Mouse (Mus musculus) cerebellum, postnatal 14 days (tissue): Measurements from ENCODE around the gene Gsta2.
"Not testable (repeated sequence)": the region's sequence is repeated elsewhere in the genome, so short reads cannot be mapped to it uniquely, and the experiment has no call there.

Experiments
- DNase-seq, 2 experiments: peaks; one replicate each; pipeline ENCODE4 v3.0.0; 2021; ENCODE audit warnings: mixed read lengths in 2 of 2

The Gsta2 gene

DNA sequence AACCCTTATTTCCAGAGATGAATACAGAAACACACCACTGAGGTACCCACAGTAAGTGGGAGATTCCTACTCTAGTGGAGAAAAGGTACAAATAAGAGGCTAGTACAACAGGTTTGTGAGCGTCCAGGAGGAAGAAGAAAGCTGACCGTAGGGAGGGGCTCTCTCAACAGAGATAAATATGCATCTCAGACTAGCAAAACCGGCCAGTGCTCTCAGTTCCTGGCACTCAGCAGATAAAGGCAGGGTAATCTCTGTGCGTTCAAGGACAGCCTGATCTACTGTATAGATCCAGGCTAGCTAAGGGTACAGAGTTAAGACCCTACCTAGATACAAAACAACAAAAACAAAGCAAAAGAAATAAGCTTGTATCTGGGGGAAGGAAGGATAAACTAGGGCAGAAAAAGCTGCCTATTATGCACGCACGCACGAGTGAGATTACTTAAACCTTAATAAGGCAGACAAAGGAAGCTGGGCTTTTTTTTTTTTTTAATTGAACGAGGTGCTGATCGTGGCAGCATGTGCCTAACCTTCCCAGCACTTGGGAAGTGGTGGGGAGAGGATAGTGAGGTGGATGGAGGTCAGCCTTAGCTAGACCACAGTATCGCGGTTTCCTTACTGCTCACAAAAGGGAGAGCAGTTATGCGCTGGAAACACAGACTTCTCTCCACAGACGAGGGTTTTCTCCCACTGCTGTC lies 10.4 kb upstream of the Gsta2 start:
- no peak for DNase-seq

DNA sequence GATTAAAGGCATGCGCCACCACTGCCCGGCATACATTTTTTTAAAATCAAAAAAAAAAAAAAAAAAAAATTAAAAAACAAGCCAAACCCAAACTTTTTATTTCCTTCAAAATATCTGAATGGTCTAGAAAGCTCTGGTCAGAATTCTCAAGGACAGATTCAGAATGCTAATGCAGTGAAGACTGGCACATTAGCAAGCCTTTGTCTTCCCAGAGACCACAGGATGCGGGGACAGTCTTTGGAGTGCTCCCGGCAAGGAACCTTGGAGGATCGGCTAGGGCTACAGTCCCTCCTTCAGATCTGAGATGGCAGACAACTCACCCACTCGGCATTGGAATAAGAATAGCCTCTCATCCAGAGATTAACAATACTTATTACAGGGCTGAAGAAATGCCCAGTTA lies 9.1 kb upstream of the Gsta2 start:
- no peak for DNase-seq

- no peak for DNase-seq
Observed at GRCm38 (mm10) chr9:78363374-78363773, 7.8 kb upstream of the Gsta2 start.

DNA sequence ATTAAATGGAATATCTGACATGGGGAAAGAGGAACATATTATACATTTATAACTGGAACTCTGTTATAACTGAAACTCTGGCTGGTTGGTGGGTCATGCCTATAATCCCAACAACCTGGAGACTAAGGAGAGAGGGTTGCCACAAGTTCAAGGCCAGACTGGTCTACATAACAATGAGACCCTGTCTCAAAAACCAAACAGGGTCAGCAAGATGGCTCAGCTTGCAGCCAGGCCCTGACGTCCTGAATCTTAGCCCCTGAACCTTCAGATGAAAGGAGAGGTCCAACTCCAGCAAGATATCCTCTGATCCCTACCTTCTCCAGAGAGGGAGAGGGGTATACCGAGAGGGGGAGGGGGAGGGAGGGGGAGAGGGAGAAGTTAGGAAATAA lies 4.9 kb upstream of the Gsta2 start:
- DNase-seq: no peak

DNA sequence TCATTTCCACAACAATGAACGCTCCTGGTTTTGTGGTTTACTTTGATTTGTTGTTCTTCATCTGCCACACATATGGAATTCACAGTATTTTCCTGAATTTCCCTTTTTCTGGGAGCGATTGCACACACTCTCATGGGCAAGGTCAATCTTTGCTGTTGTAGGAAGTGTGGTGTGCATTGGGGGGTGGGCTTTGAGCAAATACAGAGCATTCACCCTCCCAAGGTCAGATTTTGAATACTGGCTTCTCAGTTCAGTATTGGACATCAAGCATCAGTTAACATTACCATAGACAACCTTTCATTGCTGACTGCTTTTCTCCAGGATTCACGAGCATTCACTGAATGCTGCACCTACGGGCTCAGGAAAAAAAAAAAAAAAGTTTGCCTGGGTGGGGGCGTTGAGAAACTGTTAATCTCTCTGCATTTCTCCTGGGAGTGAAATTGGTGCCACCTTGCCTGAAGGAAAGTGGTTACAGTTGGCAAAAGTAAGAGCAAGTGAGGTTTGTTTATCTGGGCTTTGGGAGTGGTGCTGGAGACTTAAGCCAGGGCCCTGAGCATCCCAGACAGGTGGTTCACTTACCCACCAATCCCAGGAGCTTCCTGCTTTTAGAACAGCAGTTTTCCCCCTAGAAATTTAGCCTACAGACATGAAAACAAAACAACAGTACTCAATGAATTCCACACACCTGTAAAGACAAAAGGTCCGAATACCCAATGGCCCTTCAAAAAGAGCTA lies 4.3 kb upstream of the Gsta2 start:
- DNase-seq: no peak

DNA sequence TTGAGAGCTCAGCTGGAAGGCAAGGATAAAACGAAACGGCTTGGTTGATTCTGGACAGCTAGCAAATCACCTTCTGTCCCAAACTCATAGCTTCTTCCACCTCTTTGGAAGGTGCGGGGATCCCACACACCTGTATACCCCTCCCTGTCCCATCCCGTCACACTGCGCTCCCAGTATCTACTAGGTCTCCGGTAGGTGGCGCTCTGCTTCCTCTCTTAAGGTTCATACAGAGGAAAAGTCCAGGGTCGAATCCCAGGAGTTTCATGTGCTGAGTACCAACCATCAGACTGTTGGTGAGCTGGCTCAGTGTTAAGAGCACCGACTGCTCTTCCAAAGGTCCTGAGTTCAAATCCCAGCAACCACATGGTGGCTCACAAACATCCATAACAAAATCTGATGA lies 2.5 kb upstream of the Gsta2 start:
- peak; percentile 67 to 85 for DNase-seq

- DNase-seq: no peak
Observed at GRCm38 (mm10) chr9:78354665-78355578, 666 bp downstream of the Gsta2 start.

GRCm38 (mm10) chr9:78351504-78352220 lies 3.9 kb downstream of the Gsta2 start:
- no peak for DNase-seq

DNA sequence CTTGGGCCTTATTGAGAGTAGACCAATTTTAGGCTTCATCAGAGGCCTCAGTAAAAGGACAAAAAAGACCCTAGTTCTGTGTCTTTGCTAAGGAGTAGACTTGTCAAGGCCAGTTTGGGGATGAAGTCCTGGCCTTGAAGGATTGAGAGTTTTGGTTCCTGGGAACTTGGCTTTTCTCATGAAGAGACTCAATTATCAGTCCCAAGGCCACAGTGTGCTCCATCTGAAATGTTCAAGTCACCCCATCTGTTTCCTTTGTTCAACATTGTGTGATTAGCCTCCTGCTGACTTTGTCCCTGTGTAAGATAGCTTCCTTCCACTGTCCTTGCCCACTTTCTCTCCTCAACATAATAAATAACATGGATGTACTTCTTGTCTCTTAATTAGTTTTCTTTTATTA lies 5.6 kb downstream of the Gsta2 start:
- not testable (repeated sequence) for DNase-seq

- not testable (repeated sequence) for DNase-seq
Observed at GRCm38 (mm10) chr9:78349141-78349540, 6.4 kb downstream of the Gsta2 start.

DNA sequence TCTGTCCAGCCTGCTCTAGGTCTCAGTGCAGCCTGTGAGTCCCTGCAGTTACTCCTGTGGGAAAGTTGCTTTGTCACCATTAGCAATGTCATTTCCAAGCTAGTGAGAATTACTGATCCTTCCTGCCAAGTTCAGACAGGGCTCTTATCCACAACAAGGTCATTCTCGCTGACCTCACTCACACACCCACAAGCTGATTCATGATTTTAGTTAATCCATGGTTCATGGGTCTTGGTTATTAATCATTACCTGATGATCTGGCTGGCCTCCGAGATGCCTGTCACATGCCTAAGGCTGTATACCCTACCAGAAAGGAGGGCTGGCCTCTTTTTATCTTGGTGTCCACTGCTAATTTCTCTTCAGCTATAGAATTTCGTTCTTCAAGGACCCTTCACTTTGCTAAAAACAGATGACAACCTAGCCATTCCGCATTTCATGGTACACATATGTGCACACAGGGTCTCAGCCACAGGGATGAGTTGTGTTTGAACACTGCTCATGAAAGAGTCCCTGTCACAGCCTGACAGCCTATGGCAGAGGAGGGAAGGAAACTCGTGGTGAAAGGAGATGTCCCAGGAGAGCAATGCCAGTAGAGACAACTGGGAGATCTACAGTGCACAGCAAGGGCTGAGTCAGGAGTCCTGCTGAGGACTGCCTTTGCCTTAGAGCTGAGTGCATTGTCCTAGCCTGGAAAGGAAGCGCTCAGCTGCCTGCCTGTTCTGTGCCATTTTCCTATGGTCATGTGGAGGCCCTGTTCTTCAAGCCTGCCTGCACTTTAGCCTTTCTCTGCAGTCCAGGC lies 7.2 kb downstream of the Gsta2 start:
- not testable (repeated sequence) for DNase-seq

GRCm38 (mm10) chr9:78347004-78347403 lies 8.6 kb downstream of the Gsta2 start:
- DNase-seq: no peak

DNA sequence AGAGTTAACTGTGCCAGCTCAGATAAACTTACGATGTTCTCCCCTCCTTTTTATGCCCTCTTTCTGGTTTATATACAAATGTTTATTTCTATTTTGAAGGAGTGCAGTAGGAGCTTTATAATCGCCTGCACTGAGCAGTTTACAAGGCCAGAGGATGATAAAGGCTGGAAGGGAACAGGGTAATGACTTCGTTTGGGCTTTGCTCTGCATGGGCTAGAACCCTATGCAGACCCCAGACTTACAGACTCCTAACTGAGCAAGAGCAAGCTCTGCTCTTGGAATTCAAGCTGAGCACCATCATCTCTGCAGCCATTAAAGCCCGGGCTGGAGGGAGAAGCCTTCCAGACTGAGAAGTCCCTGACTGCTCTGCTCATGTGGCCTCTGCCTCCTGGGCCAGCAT lies 10.4 kb downstream of the Gsta2 start:
- not testable (repeated sequence) for DNase-seq

- DNase-seq: not testable (repeated sequence)
Observed at GRCm38 (mm10) chr9:78343055-78343454, 12.5 kb downstream of the Gsta2 start.

DNA sequence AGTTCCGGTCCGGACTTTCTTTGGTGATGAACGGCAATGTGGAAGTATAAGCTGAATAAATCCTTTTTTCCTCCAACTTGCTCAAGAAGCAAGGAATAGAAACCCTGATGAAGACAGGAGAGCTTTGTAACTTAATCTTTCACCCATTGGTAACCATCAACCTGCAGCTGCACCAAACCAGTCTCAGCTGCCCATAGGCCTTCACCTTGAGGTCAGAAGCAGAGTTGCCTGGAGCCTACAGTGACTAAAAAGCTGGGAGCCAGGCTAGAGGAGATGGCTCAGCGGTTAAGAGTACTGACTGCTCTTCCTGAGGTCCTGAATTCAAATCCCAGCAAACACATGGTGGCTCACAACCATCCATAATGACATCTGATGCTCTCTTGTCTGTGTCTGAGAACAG lies 13.1 kb downstream of the Gsta2 start:
- not testable (repeated sequence) for DNase-seq

DNA sequence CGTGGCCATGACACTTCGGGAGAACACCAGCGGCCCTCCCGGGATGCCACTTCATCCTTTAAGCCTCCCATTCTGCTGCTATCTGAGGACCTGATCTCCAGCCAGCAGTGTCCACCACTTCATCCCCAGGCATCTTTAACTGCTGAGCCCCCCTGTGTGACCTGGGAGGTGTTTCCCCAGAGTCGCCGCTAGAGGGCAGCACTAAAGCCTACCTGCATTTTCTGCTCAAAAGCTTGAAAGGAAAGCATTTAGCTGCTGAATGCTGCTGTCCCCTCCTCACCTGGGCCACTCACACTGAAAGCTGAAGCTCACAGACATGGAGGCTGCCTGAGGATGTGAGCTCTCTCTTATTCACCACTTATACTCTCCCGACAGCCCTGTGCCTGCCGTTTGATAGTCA lies 15.3 kb downstream of the Gsta2 start:
- peak; percentile 60 to 68 for DNase-seq

GRCm38 (mm10) chr9:78337050-78337449 lies 18.5 kb downstream of the Gsta2 start:
- DNase-seq: not testable (repeated sequence)

GRCm38 (mm10) chr9:78327289-78327688 lies 28.3 kb downstream of the Gsta2 start, which contains the start of gene Omt2b:
Gene Omt2b (plus strand): TSS chr9:78327589.
- DNase-seq: not testable (repeated sequence)

DNA sequence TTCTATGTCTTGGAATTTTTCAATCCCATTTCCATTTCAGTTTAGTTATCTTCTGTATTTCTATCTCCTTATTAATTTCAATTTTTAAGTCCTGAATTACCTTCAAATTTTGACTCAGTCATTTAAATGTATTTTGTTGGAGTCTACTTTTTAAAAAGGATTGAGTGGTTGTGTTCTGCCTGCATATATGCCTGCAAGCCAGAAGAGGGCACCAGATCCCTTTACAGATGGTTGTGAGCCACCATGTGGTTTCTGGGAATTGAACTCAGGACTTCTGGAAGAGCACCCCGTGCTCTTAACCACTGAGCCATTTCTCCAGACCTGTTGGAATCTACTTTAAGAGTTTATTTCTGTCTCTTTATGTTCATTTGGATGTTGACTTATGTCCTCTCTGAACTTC lies 36.1 kb downstream of the Gsta2 start:
- DNase-seq: no peak

DNA sequence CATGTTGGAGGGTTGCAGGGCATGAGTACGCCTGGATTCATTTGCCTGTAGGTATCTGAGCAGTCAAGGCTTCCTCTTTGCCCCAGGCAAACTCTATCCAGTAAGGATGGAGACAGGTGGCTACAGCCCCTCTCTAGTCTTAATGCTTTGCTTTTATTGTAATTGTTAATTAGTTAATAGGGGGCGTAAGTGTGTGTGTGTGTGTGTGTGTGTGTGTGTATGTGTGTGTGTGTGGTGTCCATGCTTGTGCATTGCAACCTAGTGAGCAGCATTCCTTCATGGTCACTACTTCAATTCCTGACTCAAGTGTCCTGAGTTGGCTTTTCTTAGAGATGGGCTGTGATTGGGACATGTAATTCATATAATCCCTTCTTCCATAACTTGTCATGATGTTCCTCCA lies 40.9 kb downstream of the Gsta2 start, which contains the start of gene Omt2a:
TSS of gene Omt2a (minus strand) at position 101 of the 400 bp plus-strand sequence.
- DNase-seq: no peak

DNA sequence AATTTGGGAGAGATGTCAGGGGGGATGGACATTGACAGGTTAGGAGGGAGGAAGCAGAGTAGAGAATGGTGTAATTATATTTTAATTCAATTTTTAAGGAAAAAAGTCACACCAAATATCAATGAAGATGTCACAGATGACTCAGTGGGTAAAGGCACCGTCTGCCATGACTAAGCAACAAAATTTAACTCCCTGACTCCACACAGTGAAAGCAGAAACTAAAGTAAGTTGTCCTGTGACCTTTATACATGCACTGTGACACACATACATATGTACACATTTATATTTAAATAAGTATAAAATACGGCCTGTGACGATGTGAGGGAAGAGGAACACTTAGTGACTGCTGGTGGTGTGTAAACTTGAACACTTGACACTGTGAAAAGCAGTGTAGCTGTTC lies 47.5 kb downstream of the Gsta2 start:
- DNase-seq: not testable (repeated sequence)

GRCm38 (mm10) chr9:78299143-78299542 lies 56.4 kb downstream of the Gsta2 start:
- DNase-seq: not testable (repeated sequence)
